Mouse (Mus musculus): ENCODE results near the gene Pabpc5.

Gene Pabpc5

DNA sequence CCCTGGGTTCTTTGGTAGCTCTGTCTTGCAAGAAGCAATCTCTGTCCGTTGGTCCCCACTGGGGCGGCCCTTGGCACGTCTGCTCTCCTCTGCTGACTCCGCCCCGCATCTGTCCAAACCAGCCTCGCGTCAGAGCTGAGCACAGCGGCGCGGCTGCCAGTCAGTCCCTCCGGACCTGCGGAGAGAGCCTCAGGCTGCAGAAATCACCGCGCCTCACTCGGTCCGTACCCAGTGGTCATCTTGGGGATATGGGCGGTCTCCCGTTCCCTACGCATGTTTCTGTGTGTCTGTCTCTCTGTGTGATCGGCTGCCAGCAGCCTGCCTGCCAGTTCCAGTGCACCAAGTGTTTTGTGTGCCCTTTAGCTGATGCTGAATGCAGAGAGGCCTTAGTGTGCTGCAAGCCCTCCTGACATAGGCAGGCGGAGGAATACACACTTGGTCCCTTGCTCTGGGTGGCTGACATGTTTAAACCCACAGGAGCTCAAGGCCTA lies at the start of gene Pabpc5:
Gene Pabpc5 (plus strand): TSS at position 116 of the 491 bp plus-strand sequence.
- DNase-seq: no peak

GRCm38 (mm10) chrX:119886957-119887593 lies 39.9 kb upstream of the Pabpc5 start:
- DNase-seq: no peak

- no peak for DNase-seq
Observed at GRCm38 (mm10) chrX:119888326-119888920, 38.6 kb upstream of the Pabpc5 start.

- DNase-seq: no peak
Observed at GRCm38 (mm10) chrX:119927852-119928251, 856 bp downstream of the Pabpc5 start.
